Mouse (Mus musculus) gastrocnemius, adult 8-10 months (tissue): Measurements from ENCODE around the gene 4931406P16Rik. TPM values are rescaled to one million over a fixed set of nuclear protein-coding genes. Genes with fewer than 3 reads are reported as not detected.
A peak's percentile ranks its signal among the peaks of the same experiment; 100 is the strongest.

ENCODE experiments used
- DNase-seq, 2 experiments: peaks; one replicate each; pipeline ENCODE4 v3.0.0; 2022; ENCODE audit warnings: low spot score in 2 of 2
- total RNA-seq, 4 experiments: library from RNA; stranded (reverse); gene quantifications; 2 replicates each; pipeline ENCODE4 v1.2.4; 2022

4931406P16Rik gene
- total RNA-seq, 4 experiments from 2014 or later = 28.9 to 47.5 (median 39.1) TPM

- DNase-seq = no peak
These were observed 62.6 kb downstream of the 4931406P16Rik start, which contains the start of gene Gm6096 for GRCm38 (mm10) chr7:34250738-34251137. Gm6096 (plus strand) TSS chr7:34251038.

GRCm38 (mm10) chr7:34246870-34247499 is 66.4 kb downstream of the 4931406P16Rik start:
- DNase-seq = no peak

GRCm38 (mm10) chr7:34242176-34242575 is 71.2 kb downstream of the 4931406P16Rik start:
- DNase-seq = no peak

GRCm38 (mm10) chr7:34238086-34238485 is 75.3 kb downstream of the 4931406P16Rik start:
- no peak for DNase-seq

GRCm38 (mm10) chr7:34235602-34236001 is 77.7 kb downstream of the 4931406P16Rik start:
- no peak for DNase-seq

- no peak for DNase-seq
These were observed 78.5 kb downstream of the 4931406P16Rik start for GRCm38 (mm10) chr7:34234610-34235561.

- peak; percentile 97 to 99 for DNase-seq
These were observed 79.3 kb downstream of the 4931406P16Rik start for GRCm38 (mm10) chr7:34233909-34234609.

GRCm38 (mm10) chr7:34232785-34233725 is 80.3 kb downstream of the 4931406P16Rik start:
- no peak for DNase-seq

GRCm38 (mm10) chr7:34230116-34230515 is 83.2 kb downstream of the 4931406P16Rik start, which contains the start of gene Gpi1:
Gpi1 (minus strand) TSS chr7:34230336.
- DNase-seq = peak; percentile 45 to 75

- peak; percentile 41 to 57 for DNase-seq
These were observed 83.7 kb downstream of the 4931406P16Rik start for GRCm38 (mm10) chr7:34229691-34230111.

- no peak for DNase-seq
These were observed 84.2 kb downstream of the 4931406P16Rik start for GRCm38 (mm10) chr7:34229153-34229552.

GRCm38 (mm10) chr7:34228641-34229040 is 84.7 kb downstream of the 4931406P16Rik start:
- peak in 1 of 2 experiments; percentile 45 for DNase-seq

GRCm38 (mm10) chr7:34226846-34227245 is 86.5 kb downstream of the 4931406P16Rik start:
- no peak for DNase-seq

- DNase-seq = peak; percentile 21 to 44
These were observed 87.3 kb downstream of the 4931406P16Rik start for GRCm38 (mm10) chr7:34226086-34226485.

GRCm38 (mm10) chr7:34224308-34224707 is 89.0 kb downstream of the 4931406P16Rik start:
- no peak for DNase-seq

- DNase-seq = no peak
These were observed 91.0 kb downstream of the 4931406P16Rik start for GRCm38 (mm10) chr7:34222340-34222739.

- no peak for DNase-seq
These were observed 91.6 kb downstream of the 4931406P16Rik start for GRCm38 (mm10) chr7:34221594-34222250.

GRCm38 (mm10) chr7:34218496-34218895 is 94.9 kb downstream of the 4931406P16Rik start:
- DNase-seq = no peak

GRCm38 (mm10) chr7:34216474-34216873 is 96.9 kb downstream of the 4931406P16Rik start:
- DNase-seq = no peak

GRCm38 (mm10) chr7:34215481-34215880 is 97.9 kb downstream of the 4931406P16Rik start:
- peak; percentile 73 to 88 for DNase-seq
